Mouse (Mus musculus) liver, embryonic 15.5 days (tissue): ENCODE data around the gene Gas2l2. TPM values are rescaled to one million over a fixed set of nuclear protein-coding genes. Genes with fewer than 3 reads are reported as not detected.

ENCODE experiments used
- ATAC-seq: fragments of 200-750 bp; cut with Nextera tagmentation; 2 replicates; pipeline ENCODE4 v1.8.0; 2017; ENCODE audit warnings: moderate number of reproducible peaks, mild to moderate bottlenecking, moderate library complexity; ENCODE audit not compliant: insufficient read depth
- H3K27ac ChIP-seq: fragments of 300-500 bp; sonication (generic); replicated peaks from 2 replicates; pipeline ENCODE4 v1.5.1; 2015; ENCODE audit warnings: mild to moderate bottlenecking, inconsistent platforms
- H3K27me3 ChIP-seq: fragments of 300-500 bp; sonication (generic); 2 replicates; pipeline ENCODE4 v1.6.1; 2015; ENCODE audit warnings: mild to moderate bottlenecking, inconsistent platforms
- H3K36me3 ChIP-seq: fragments of 300-500 bp; sonication (generic); replicated peaks from 2 replicates; pipeline ENCODE4 v1.6.1; 2015; ENCODE audit warnings: moderate library complexity, mild to moderate bottlenecking, inconsistent platforms
- H3K4me1 ChIP-seq: fragments of 300-500 bp; sonication (generic); replicated peaks from 2 replicates; pipeline ENCODE4 v1.6.1; 2015; ENCODE audit warnings: inconsistent platforms
- H3K4me2 ChIP-seq: fragments of 300-500 bp; sonication (generic); 2 replicates; pipeline ENCODE4 v1.6.1; 2015; ENCODE audit warnings: moderate library complexity, mild to moderate bottlenecking, inconsistent platforms
- H3K4me3 ChIP-seq: fragments of 300-500 bp; sonication (generic); replicated peaks from 2 replicates; pipeline ENCODE4 v1.5.1; 2015; ENCODE audit warnings: mild to moderate bottlenecking, inconsistent platforms
- H3K9ac ChIP-seq: fragments of 300-500 bp; sonication (generic); 2 replicates; pipeline ENCODE4 v1.6.1; 2015; ENCODE audit warnings: moderate library complexity, mild to moderate bottlenecking, inconsistent platforms
- H3K9me3 ChIP-seq: fragments of 300-500 bp; sonication (generic); replicated peaks from 2 replicates; pipeline ENCODE4 v1.6.1; 2016; ENCODE audit warnings: inconsistent platforms
- WGBS: fragments of 180-500 bp; shearing (Covaris S2); methylation state at CpG from one replicate; pipeline ENCODE4 v1.1.7; 2015; ENCODE audit warnings: mixed read lengths; ENCODE audit not compliant: insufficient replicate concordance; 5-methylcytosine and 5-hydroxymethylcytosine counted together
- polyA plus RNA-seq: library from polyadenylated mRNA; unstranded; fragments of >200 nt; fragmentation: Nextera tagmentation; extraction: Ambion mirVana; gene quantifications from 2 replicates; pipeline ENCODE4 v1.2.1, GENCODE M21; 2015

Gene Gas2l2
- polyA plus RNA-seq, 1 experiment from 2014 or later: not detected

DNA sequence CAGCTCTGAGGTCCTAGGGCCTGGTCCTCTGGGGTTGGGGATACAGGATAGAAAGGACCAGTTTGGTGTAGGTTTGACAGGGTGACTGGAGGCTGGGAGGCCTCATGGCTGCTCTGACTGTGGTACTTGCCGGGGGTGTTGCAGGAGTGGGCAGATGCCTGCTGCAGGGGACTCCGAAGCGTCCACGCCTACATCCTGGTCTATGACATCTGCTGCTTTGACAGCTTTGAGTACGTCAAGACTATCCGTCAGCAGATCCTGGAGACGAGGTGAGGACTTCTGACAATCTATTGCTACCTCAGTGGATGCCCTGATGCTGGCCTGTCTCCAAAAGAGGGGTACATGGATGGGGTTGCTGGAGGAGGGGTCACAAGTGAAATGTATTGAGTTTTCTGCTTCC is 11.5 kb downstream of the Gas2l2 start:
- no peak overlapping the region for H3K4me2 ChIP-seq
- no peak overlapping the region for H3K9ac ChIP-seq
- ATAC-seq: no peak
- 0 out of 2 replicates have a peak, but pooled peaks cover 5% of the 10 kb centered on the region for H3K4me1 ChIP-seq
- no peak overlapping the region for H3K27ac ChIP-seq
- H3K27me3 ChIP-seq: peaks cover 59% of the 10 kb centered on the region
- 62% methylated on average over 7 of the region's 7 CpGs for WGBS
- H3K36me3 ChIP-seq: no peaks in the 10 kb centered on the region
- H3K4me3 ChIP-seq: no peak overlapping the region
- no peaks in the 10 kb centered on the region for H3K9me3 ChIP-seq

GRCm38 (mm10) chr11:83417080-83417479 is 12.2 kb downstream of the Gas2l2 start:
- no peak for ATAC-seq
- 0 out of 2 replicates have a peak, but pooled peaks cover 5% of the 10 kb centered on the region for H3K4me1 ChIP-seq
- no peaks in the 10 kb centered on the region for H3K36me3 ChIP-seq
- H3K27ac ChIP-seq: no peak overlapping the region
- H3K4me2 ChIP-seq: no peak overlapping the region
- H3K9me3 ChIP-seq: no peaks in the 10 kb centered on the region
- H3K27me3 ChIP-seq: peaks cover 64% of the 10 kb centered on the region
- H3K9ac ChIP-seq: no peak overlapping the region
- H3K4me3 ChIP-seq: no peak overlapping the region
- 4% methylated on average over 5 of the region's 5 CpGs for WGBS

GRCm38 (mm10) chr11:83410510-83410909 is 18.7 kb downstream of the Gas2l2 start:
- Histone ChIP-seq H3K4me3 (no peak overlapping the region), H3K4me2 (no peak overlapping the region), H3K9ac (no peak overlapping the region), H3K27me3 (peaks cover 58% of the 10 kb centered on the region), H3K9me3 (no peaks in the 10 kb centered on the region), H3K27ac (no peak overlapping the region), H3K4me1 (no peaks in the 10 kb centered on the region; the same call in 1 of the 2 replicates), H3K36me3 (no peaks in the 10 kb centered on the region)
- no peak for ATAC-seq
- WGBS: 59% methylated on average over 6 of the region's 6 CpGs

DNA sequence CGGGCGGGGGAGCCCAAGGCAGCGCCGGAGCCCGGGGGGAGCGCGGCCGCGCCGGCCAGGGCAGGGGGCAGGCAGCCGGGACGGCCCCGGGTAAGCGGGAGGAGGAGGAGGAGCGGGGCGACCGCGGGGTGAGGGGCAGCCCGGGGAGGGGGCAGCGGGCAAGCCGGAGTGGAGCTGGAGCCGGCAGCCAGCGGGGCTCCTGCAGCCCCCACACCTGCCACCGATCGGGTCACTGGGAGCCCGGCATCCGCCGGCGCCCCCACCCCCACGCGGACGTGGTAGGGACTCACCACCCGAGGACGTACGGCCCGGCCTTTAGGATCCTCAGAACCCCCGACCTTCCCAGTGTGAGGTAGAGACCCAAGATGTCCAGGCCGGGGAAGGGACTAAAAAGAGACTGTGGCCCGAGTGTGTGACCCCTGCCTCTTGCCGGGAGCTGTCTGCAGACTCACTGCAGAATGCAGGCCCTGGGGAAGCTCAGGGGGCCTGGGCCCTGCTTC is 19.4 kb downstream of the Gas2l2 start:
- Histone ChIP-seq H3K9me3 (no peaks in the 10 kb centered on the region), H3K4me3 (peak overlapping the region; percentile 58), H3K4me1 (no peaks in the 10 kb centered on the region; the same call in 1 of the 2 replicates), H3K27ac (no peak overlapping the region), H3K27me3 (peaks cover 58% of the 10 kb centered on the region), H3K4me2 (peak overlapping the region; percentile 68), H3K36me3 (no peaks in the 10 kb centered on the region), H3K9ac (peak overlapping the region; percentile 15; the same call in 1 of the 2 replicates)
- ATAC-seq: no peak
- 3% methylated on average over 36 of the region's 40 CpGs for WGBS

DNA sequence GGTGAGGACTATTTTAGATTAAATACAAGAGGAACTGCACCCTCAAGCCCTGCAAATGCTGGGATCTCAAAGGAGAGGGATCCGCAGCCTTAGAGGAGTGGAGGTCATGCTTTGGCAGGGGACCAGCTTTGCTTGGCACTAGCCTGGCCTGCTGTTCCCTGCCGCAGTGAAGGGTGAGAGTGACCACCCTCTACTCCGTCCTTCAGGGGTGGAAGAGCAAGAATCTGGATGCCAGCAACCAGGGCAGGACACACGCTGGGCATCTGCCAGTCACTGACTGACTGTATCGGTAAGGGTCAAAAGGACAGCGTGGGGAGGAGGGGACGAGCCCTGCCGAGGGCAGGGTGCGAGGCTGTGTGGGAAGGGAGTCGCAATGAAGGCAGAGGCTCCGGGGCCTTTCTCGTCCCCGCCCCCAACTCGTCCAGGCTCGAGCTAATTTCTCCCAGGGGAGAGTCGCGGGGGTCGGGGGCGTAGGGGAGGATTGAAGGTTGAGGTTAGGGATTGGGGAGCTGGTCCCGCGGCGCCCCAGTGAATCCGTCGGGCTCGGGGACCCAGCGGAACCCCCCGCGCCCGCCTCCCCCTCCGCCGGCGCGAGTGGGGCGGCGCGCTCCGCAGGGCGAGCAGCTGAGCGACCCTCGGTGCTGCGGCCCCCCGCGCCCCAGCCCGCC is 20.0 kb downstream of the Gas2l2 start, which contains the start of gene Rasl10b:
Gene Rasl10b, plus strand, starts transcription at position 51 of the 668 bp plus-strand sequence.
- H3K4me1 ChIP-seq: no peaks in the 10 kb centered on the region; the same call in 1 of the 2 replicates
- H3K36me3 ChIP-seq: no peaks in the 10 kb centered on the region
- H3K9me3 ChIP-seq: no peaks in the 10 kb centered on the region
- peaks cover 58% of the 10 kb centered on the region for H3K27me3 ChIP-seq
- WGBS: 5% methylated on average over 29 of the region's 44 CpGs
- peak within 1 kb of the TSS; percentile 15; the same call in 1 of the 2 replicates for H3K9ac ChIP-seq
- peak within 1 kb of the TSS; percentile 58 for H3K4me3 ChIP-seq
- peak within 1 kb of the TSS; percentile 68 for H3K4me2 ChIP-seq
- H3K27ac ChIP-seq: no peak within 1 kb of the TSS
- no peak for ATAC-seq

DNA sequence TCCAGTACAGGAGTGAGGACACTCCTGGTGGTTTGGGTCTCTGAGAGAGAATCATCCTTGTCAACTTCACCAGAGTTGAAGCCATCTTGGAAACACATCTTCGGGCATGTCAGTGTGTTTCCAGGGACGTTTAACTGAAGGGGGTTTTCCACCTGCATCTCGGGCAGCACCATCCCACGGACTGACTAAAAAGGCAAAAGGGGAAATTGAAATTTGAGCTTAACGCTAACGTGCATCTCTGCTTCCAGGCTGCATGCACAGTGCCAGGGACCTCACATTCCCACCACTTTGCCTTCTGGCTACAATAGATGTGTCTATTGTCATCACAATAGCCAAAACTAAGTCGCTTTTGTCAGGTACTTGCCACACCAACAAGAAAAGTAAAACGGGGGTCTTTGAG is 21.0 kb downstream of the Gas2l2 start:
- no peaks in the 10 kb centered on the region; the same call in 1 of the 2 replicates for H3K4me1 ChIP-seq
- 25% methylated on average over 8 of the region's 8 CpGs for WGBS
- H3K36me3 ChIP-seq: peaks cover 6% of the 10 kb centered on the region
- H3K27ac ChIP-seq: no peak overlapping the region
- no peaks in the 10 kb centered on the region for H3K9me3 ChIP-seq
- H3K4me3 ChIP-seq: no peak overlapping the region
- peaks cover 58% of the 10 kb centered on the region for H3K27me3 ChIP-seq
- H3K4me2 ChIP-seq: no peak overlapping the region
- ATAC-seq: no peak
- no peak overlapping the region for H3K9ac ChIP-seq

DNA sequence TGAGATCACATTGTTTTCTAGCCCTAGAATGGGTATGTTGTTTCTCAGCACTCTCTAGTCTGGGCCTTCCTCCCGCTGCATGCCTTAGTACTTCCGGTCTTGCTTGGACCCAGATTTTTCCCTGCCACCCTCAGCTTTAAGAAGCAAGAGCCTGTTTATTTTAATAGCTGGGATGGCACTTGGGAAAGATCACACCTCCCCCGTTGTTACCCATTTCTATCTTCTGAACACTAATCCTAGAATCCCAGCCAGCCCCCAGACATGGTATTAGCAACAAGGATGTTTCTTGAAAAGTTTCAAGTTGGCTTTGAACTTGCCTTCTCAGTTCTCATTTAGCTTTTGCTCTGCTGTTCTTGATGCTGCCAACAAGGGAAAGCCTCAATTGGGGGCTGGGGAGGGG is 22.9 kb downstream of the Gas2l2 start:
- no peak overlapping the region for H3K4me3 ChIP-seq
- no peak for ATAC-seq
- H3K27me3 ChIP-seq: peaks cover 42% of the 10 kb centered on the region
- peaks cover 18% of the 10 kb centered on the region for H3K36me3 ChIP-seq
- WGBS: 53% methylated on average over 3 of the region's 3 CpGs
- H3K4me2 ChIP-seq: no peak overlapping the region
- H3K27ac ChIP-seq: no peak overlapping the region
- no peaks in the 10 kb centered on the region for H3K9me3 ChIP-seq
- no peaks in the 10 kb centered on the region; the same call in 1 of the 2 replicates for H3K4me1 ChIP-seq
- H3K9ac ChIP-seq: no peak overlapping the region

DNA sequence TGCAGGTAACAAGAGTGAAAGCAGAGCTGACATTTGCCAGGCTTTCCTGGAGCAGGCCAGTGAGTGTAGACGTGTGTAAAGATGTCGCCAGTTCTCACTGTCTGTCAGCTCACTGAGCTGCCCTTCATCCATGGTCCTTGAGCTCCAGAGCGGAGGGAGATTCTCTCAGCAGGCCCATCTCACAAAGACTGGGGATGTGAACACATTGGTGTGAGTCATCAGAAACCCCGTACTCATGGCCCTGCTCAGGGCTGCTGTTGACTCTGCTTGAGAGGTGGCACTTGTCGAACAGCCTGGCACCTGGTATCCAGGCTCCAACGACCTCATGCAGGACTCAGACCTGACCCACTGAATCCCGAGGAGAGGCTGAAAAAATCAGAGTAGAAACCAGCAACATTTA is 25.5 kb downstream of the Gas2l2 start:
- WGBS: 77% methylated on average over 7 of the region's 7 CpGs
- H3K4me3 ChIP-seq: no peak overlapping the region
- H3K4me2 ChIP-seq: no peak overlapping the region
- peaks cover 34% of the 10 kb centered on the region for H3K36me3 ChIP-seq
- H3K27ac ChIP-seq: no peak overlapping the region
- H3K9me3 ChIP-seq: no peaks in the 10 kb centered on the region
- peaks cover 16% of the 10 kb centered on the region for H3K27me3 ChIP-seq
- no peak overlapping the region for H3K9ac ChIP-seq
- ATAC-seq: no peak
- H3K4me1 ChIP-seq: no peaks in the 10 kb centered on the region

DNA sequence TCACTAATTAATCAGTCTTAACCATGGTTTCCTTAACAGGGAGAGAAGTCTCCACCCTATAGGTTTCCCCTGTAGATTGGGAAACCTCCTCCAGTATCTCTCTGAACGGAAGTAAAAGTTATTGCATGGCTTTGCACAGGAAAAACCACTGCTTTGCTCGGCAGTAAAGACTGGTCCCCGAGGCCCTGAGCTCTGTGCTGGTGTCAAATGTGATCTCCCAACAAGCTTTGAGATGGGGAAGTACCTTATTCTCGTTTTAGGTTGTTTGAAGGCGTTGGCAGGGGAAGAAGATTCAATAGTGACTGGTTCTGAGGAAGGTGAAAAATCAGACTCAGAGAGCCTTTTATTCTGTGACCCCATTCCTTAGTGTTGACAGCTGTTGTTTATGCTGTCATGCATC is 30.5 kb downstream of the Gas2l2 start:
- no peaks in the 10 kb centered on the region for H3K9me3 ChIP-seq
- H3K4me2 ChIP-seq: no peak overlapping the region
- H3K27ac ChIP-seq: no peak overlapping the region
- no peaks in the 10 kb centered on the region for H3K27me3 ChIP-seq
- H3K4me3 ChIP-seq: no peak overlapping the region
- peaks cover 59% of the 10 kb centered on the region for H3K36me3 ChIP-seq
- ATAC-seq: no peak
- H3K4me1 ChIP-seq: no peaks in the 10 kb centered on the region
- no peak overlapping the region for H3K9ac ChIP-seq
- whole genome bisulfite sequencing: 53% methylated on average over 5 of the region's 5 CpGs

- Histone ChIP-seq H3K27me3 (no peaks in the 10 kb centered on the region), H3K36me3 (peaks cover 59% of the 10 kb centered on the region), H3K9ac (no peak overlapping the region), H3K27ac (no peak overlapping the region), H3K4me2 (no peak overlapping the region), H3K9me3 (no peaks in the 10 kb centered on the region), H3K4me1 (no peaks in the 10 kb centered on the region), H3K4me3 (no peak overlapping the region)
- 86% methylated on average over 7 of the region's 7 CpGs for WGBS
- no peak for ATAC-seq
Measured at GRCm38 (mm10) chr11:83397626-83398025, 31.6 kb downstream of the Gas2l2 start.

DNA sequence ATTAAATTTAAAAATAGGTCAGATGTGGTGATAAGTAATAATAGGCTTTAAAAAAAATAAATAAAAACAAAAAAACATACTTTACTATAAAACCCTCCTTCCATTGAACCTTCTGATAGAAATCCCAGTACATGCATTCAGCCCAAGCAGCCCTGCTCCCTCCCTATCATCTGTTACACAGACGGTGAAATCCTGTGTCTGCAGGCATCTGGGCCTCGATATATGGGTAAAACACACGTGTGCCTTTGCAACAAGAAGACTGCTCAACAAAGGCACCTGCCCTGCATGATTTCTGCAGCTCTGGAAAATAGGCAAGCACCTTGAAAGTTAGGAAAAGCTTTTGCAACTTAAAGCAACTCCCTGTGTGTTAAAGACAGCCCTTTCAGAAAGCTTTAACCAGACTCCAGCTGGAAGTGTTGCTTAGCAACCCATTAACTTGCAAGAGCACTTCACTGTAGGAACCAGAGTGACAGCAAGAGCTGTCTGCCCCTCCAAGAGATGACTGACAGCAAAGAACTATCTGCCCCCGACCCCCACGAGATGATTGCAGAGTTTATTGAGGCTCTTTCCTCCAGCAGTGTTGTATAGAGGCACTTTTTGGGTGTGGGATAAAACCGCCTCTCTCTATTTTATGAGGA is 34.3 kb downstream of the Gas2l2 start:
- no peak overlapping the region for H3K4me3 ChIP-seq
- H3K27me3 ChIP-seq: no peaks in the 10 kb centered on the region
- H3K9me3 ChIP-seq: no peaks in the 10 kb centered on the region
- H3K27ac ChIP-seq: no peak overlapping the region
- H3K36me3 ChIP-seq: peaks cover 72% of the 10 kb centered on the region
- H3K4me1 ChIP-seq: no peaks in the 10 kb centered on the region
- ATAC-seq: no peak
- H3K4me2 ChIP-seq: no peak overlapping the region
- 65% methylated on average over 6 of the region's 6 CpGs for WGBS
- H3K9ac ChIP-seq: no peak overlapping the region
